Mouse (Mus musculus) stomach, embryonic 16.5 days (tissue): Measurements from ENCODE around the gene Cryba2. TPM values are rescaled to one million over a fixed set of nuclear protein-coding genes. Genes with fewer than 3 reads are reported as not detected.
A peak's percentile ranks its signal among the peaks of the same experiment; 100 is the strongest.

Experiments used
- microRNA counts: library from miRNA; unstranded; fragments of <30 nt; microRNA quantifications from one replicate; lab custom pipeline; 2016
- microRNA-seq: library from miRNA; unstranded; fragments of <30 nt; microRNA quantifications from one replicate; pipeline ENCODE4, GENCODE M21; 2016
- polyA plus RNA-seq: library from polyadenylated mRNA; unstranded; fragments of >200 nt; fragmentation: Nextera tagmentation; extraction: Ambion mirVana; gene quantifications from 2 replicates; pipeline ENCODE4 v1.2.1, GENCODE M21; 2015

Cryba2 gene
- polyA plus RNA-seq, 1 experiment from 2014 or later, result 1.4 TPM

MicroRNAs within 50 kb of the gene (microRNA counts, 519-probe panel; counts per million panel counts)
- 3,804 counts per million, percentile 89 among the panel's probes with 10 or more counts for microRNA mmu-miR-375 (lab: Ali Mortazavi, UCI)

Small RNA genes lying within 50 kb of the gene (microRNA-seq; reads per million reads assigned to microRNA genes)
- gene Mir375, result 15,798 reads per million, percentile 96 among the genes with 10 or more reads in this experiment

Other genes starting within 250 kb of the Cryba2 start
- 11.4 and 14.4 TPM in 2 replicates for gene Ttll4, start 231.4 kb downstream of the Cryba2 start, polyA plus RNA-seq
- 10.4 and 11.3 TPM in 2 replicates for gene Cyp27a1, start 179.6 kb downstream of the Cryba2 start, polyA plus RNA-seq
- gene Prkag3, start 143.9 kb downstream of the Cryba2 start, polyA plus RNA-seq, result 0.31 and 1.8 TPM in 2 replicates
- 2.4 and 2.8 TPM in 2 replicates for gene Wnt6, start 121.3 kb downstream of the Cryba2 start, polyA plus RNA-seq
- 2.9 and 3.2 TPM in 2 replicates for gene Wnt10a, start 101.6 kb downstream of the Cryba2 start, polyA plus RNA-seq
- 0.06 and 0.20 TPM in 2 replicates for gene Cdk5r2, start 38.2 kb downstream of the Cryba2 start, polyA plus RNA-seq
- gene Fev, start 7.7 kb downstream of the Cryba2 start, polyA plus RNA-seq, result 0.15 and 0.44 TPM in 2 replicates
- gene Cfap65, start 42.5 kb upstream of the Cryba2 start, polyA plus RNA-seq, result 0.05 and 0.07 TPM in 2 replicates
- 19.0 and 22.0 TPM in 2 replicates for gene Ihh, start 58.5 kb upstream of the Cryba2 start, polyA plus RNA-seq
- 7.6 TPM in 2 replicates for gene Nhej1, start 232.1 kb upstream of the Cryba2 start, polyA plus RNA-seq
- gene Slc23a3, start 240.7 kb upstream of the Cryba2 start, polyA plus RNA-seq, result 0.85 and 1.3 TPM in 2 replicates
- 41.4 and 43.4 TPM in 2 replicates for gene Cnppd1, start 249.6 kb upstream of the Cryba2 start, polyA plus RNA-seq
- gene Retreg2, start 249.6 kb upstream of the Cryba2 start, polyA plus RNA-seq, result 35.4 and 36.5 TPM in 2 replicates